Mouse (Mus musculus) embryonic fibroblast, embryonic 13.5 days (primary cell): ENCODE results near the gene Theg.

Experiments
- CTCF ChIP-seq: IDR thresholded peaks from 2 replicates; pipeline ENCODE4 v1.5.1; 2011; ENCODE audit warnings: mild to moderate bottlenecking, control low read depth, low read length, moderate library complexity, borderline replicate concordance; ENCODE audit not compliant: insufficient read depth
- POLR2A ChIP-seq: IDR thresholded peaks from 2 replicates; pipeline ENCODE4 v1.6.1; 2011; ENCODE audit warnings: low read depth, mild to moderate bottlenecking, control low read depth, low read length, moderate library complexity

DNA sequence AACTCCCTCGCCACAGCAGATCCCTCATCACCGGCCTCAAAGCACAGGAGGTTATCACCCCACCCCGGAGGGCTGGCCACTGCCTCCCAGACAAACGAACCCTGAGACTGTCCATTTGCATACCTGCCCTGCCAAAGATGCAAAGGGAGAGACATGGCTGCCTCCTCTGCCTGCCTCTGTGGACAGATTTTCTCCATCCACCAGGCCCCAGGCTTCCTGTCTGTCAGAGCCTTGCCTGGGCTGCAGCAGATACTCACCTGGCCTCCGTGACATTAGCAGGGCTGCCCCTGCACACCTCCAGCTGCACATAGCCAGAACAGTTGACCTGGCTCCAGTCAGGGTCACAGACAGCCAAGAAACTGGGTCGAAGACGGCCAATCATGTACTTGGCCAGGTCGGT lies 56.9 kb downstream of the Theg start:
- no peak for TF ChIP-seq CTCF
- no peak for TF ChIP-seq POLR2A
